Mouse (Mus musculus) spleen, adult 2 months (tissue): ENCODE data around the gene Ubash3a. TPM values are rescaled to one million over a fixed set of nuclear protein-coding genes. Genes with fewer than 3 reads are reported as not detected.
"Not testable (repeated sequence)": the region's sequence is repeated elsewhere in the genome, so short reads cannot be mapped to it uniquely, and the experiment has no call there.

ENCODE experiments used
- DNase-seq, 2 experiments: peaks; one replicate each; pipeline versions ENCODE4 v3.0.0 to v3.0.0-alpha.2; 2012 to 2021; ENCODE audit warnings: low spot score in 2 of 2, low read depth in 1 of 2
- H3K27ac ChIP-seq: fragments of 200-500 bp; 2 replicates; pipeline ENCODE4 v1.5.1; 2012; ENCODE audit warnings: low read length, inconsistent platforms; ENCODE audit not compliant: insufficient read depth
- H3K27me3 ChIP-seq: fragments of 200-500 bp; 2 replicates; pipeline ENCODE4 v1.6.1; 2012; ENCODE audit warnings: mild to moderate bottlenecking, moderate library complexity, low read length, inconsistent platforms; ENCODE audit not compliant: control insufficient read depth, insufficient read depth
- H3K36me3 ChIP-seq: fragments of 200-500 bp; 2 replicates; pipeline ENCODE4 v1.6.1; 2012; ENCODE audit warnings: mild to moderate bottlenecking, low read length, inconsistent platforms; ENCODE audit not compliant: control insufficient read depth, insufficient read depth
- H3K4me1 ChIP-seq: fragments of 200-500 bp; 2 replicates; pipeline ENCODE4 v1.6.1; 2011; ENCODE audit warnings: inconsistent platforms; ENCODE audit not compliant: control insufficient read depth, insufficient read depth, insufficient read length
- H3K4me3 ChIP-seq: fragments of 200-500 bp; 2 replicates; pipeline ENCODE4 v1.5.1; 2011; ENCODE audit warnings: mild to moderate bottlenecking, inconsistent platforms; ENCODE audit not compliant: insufficient read depth, insufficient read length; ENCODE audit errors: extremely low read depth
- CTCF ChIP-seq: fragments of 200-500 bp; IDR thresholded peaks from 2 replicates; pipeline ENCODE4 v1.5.1; 2011; ENCODE audit warnings: mild to moderate bottlenecking, inconsistent platforms; ENCODE audit not compliant: insufficient read depth, insufficient read length, insufficient replicate concordance; ENCODE audit errors: extremely low read depth
- POLR2A ChIP-seq: fragments of 200-500 bp; IDR thresholded peaks from 2 replicates; pipeline ENCODE4 v1.6.1; 2011; ENCODE audit warnings: low read depth, low read length, inconsistent platforms
- WGBS: fragments of 180-500 bp; shearing (Covaris S2); methylation state at CpG from one replicate; pipeline ENCODE4 v1.1.7; 2018; 5-methylcytosine and 5-hydroxymethylcytosine counted together
- polyA plus RNA-seq: library from polyadenylated mRNA; depleted of rRNA; stranded (reverse); fragments of >200 nt; gene quantifications from 2 replicates; pipeline ENCODE4 v1.2.3, GENCODE M21; 2012

Gene Ubash3a
- polyA plus RNA-seq, 1 experiment: 12.5 TPM

- Histone ChIP-seq H3K36me3 (no peaks in the 10 kb centered on the region), H3K27ac (no peak overlapping the region), H3K27me3 (no peaks in the 10 kb centered on the region), H3K4me1 (peaks cover 13% of the 10 kb centered on the region; the same call in 1 of the 2 replicates), H3K4me3 (no peak overlapping the region)
- no peak for TF ChIP-seq POLR2A
- TF ChIP-seq CTCF: no peak
- no peak for DNase-seq
- 90% methylated on average over 4 of the region's 4 CpGs for WGBS
Measured at GRCm38 (mm10) chr17:31270246-31270645, 62.6 kb downstream of the Ubash3a start.

DNA sequence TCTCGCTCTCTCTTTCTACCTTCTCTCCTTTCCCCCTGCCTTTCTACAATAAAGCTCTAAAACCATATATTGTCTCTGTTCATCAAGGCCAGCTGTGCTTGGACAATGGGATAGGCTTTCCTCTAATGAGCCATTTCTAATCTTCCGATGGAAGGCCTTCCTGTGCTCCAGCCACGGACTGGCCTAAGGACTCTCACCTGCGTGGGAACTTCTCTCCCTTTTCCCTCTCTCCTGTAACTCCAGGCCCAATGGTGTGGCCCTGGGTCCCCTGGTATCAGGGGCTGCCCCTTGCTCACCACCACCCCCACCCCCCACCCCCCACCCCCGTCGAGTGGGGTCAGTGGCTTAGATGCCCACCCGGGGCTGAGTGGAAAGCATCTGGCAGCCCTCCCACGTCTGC is 63.1 kb downstream of the Ubash3a start:
- not testable (repeated sequence) for H3K4me1 ChIP-seq, H3K36me3 ChIP-seq, DNase-seq, H3K27ac ChIP-seq, H3K27me3 ChIP-seq, H3K4me3 ChIP-seq
- 79% methylated on average over 8 of the region's 8 CpGs for WGBS

- DNase-seq: no peak
- no peak for TF ChIP-seq POLR2A
- no peak for TF ChIP-seq CTCF
- 43% methylated on average over 5 of the region's 7 CpGs for WGBS
Measured at GRCm38 (mm10) chr17:31271136-31271851, 63.6 kb downstream of the Ubash3a start.

GRCm38 (mm10) chr17:31272416-31273165 is 64.9 kb downstream of the Ubash3a start:
- H3K4me3 ChIP-seq: no peak overlapping the region
- H3K27ac ChIP-seq: no peak overlapping the region
- peak in 1 of 2 experiments; percentile 2 for DNase-seq
- no peaks in the 10 kb centered on the region for H3K36me3 ChIP-seq
- 87% methylated on average over 9 of the region's 9 CpGs for WGBS
- H3K4me1 ChIP-seq: peaks cover 9% of the 10 kb centered on the region
- TF ChIP-seq POLR2A: no peak
- TF ChIP-seq CTCF: no peak
- H3K27me3 ChIP-seq: no peaks in the 10 kb centered on the region

More at GRCm38 (mm10) chr17:31271136-31271851, 63.6 kb downstream of the Ubash3a start:
- H3K27me3 ChIP-seq: no peaks in the 10 kb centered on the region
- no peak overlapping the region for H3K27ac ChIP-seq
- H3K4me1 ChIP-seq: peaks cover 4% of the 10 kb centered on the region; the same call in 1 of the 2 replicates
- no peaks in the 10 kb centered on the region for H3K36me3 ChIP-seq
- no peak overlapping the region for H3K4me3 ChIP-seq

GRCm38 (mm10) chr17:31273631-31274030 is 66.0 kb downstream of the Ubash3a start:
- Histone ChIP-seq H3K27ac (no peak overlapping the region), H3K36me3 (no peaks in the 10 kb centered on the region), H3K4me1 (peaks cover 9% of the 10 kb centered on the region), H3K4me3 (no peak overlapping the region), H3K27me3 (no peaks in the 10 kb centered on the region)
- TF ChIP-seq POLR2A: no peak
- no peak for TF ChIP-seq CTCF
- WGBS: 93% methylated on average over 8 of the region's 8 CpGs
- no peak for DNase-seq

GRCm38 (mm10) chr17:31275181-31275580 is 67.5 kb downstream of the Ubash3a start:
- no peaks in the 10 kb centered on the region for H3K36me3 ChIP-seq
- H3K4me3 ChIP-seq: no peak overlapping the region
- peaks cover 9% of the 10 kb centered on the region for H3K4me1 ChIP-seq
- TF ChIP-seq CTCF (no peak), POLR2A (no peak)
- peak overlapping the region; percentile 30; the same call in 1 of the 2 replicates for H3K27ac ChIP-seq
- no peak for DNase-seq
- no peaks in the 10 kb centered on the region for H3K27me3 ChIP-seq
- WGBS: 31% methylated on average over 6 of the region's 6 CpGs
